Mouse (Mus musculus) left cerebral cortex, adult 8-10 months (tissue): ENCODE measurements around the gene Ccdc92. TPM values are rescaled to one million over a fixed set of nuclear protein-coding genes. Genes with fewer than 3 reads are reported as not detected.

Experiments
- DNase-seq, 2 experiments: peaks; one replicate each; pipeline ENCODE4 v3.0.0; 2022; ENCODE audit warnings: low spot score in 2 of 2
- total RNA-seq, 4 experiments: library from RNA; stranded (reverse); gene quantifications; 2 replicates each; pipeline ENCODE4 v1.2.4; 2022

Ccdc92 gene
- total RNA-seq = 10 to 100 TPM; 75.0 to 79.1 (median 78.1) TPM

DNA sequence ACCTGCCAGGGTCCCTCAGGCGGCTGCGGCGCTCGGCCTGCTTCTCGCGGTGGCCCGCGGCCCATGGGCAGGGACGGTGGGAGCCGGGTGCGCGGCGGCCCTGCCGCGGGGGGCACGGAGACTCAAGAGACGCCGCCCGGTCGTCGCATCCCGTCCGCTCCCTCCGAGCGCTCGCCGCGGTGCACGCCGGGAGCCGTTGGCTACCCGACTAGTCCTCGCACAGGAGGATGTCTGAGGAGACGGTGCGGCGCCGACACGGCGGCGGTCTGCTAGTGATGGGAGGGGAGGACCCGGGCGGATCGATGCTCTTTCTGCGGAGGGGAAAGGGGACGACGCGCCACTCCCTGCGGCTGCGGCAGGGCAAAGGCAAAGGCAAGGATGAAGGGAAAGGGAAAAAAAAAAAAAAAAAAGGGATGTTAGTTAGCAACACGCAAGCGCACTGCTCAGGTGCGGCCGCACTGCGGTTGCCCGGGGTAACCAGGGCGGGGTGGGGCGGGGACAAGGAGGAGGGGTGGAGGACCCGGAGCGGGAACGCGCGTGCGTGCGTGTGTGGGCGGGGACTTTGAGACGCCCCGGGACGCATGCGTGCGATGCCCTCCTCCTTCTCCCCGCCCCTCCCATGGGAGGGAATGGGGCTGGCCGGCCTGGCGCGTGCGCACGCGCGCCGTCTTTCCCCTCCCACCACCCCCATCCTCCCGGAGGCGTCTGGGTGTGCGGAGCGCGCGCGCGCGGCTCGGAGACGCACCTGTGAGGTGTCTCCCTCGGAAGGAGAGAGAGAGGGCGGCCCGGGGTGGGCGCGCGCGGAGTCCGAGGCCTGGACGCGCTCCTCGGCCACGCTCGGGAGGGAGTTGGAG, at the start of gene Ccdc92, which contains the start of gene Zfp664:
Gene Ccdc92, minus strand, starts transcription at position 412 of the 854 bp plus-strand sequence.
Gene Zfp664, plus strand, starts transcription at position 679 of the 854 bp plus-strand sequence.
- peak; percentile 78 to 97 for DNase-seq

DNA sequence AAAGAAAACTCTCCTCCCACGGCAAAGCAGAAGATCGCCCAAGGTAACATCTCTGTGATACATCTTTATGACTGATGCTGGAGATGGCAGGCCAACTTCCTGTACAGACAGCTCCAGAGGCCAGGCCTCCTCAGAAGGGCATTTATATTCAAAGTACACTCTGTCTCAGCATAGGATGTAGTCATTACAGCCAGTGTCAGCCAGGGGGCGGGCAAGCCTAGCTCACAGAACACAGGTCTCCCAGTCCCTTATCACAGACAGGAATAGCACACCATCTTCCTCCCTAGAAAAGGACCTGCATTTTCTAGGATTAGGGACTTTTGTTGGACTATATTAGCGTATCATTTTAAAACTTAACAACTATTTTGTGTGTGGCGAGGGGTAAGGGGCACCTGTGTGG, 46.6 kb upstream of the Ccdc92 start:
- DNase-seq = peak; percentile 46 to 51

GRCm38 (mm10) chr5:124906890-124907289, 44.7 kb upstream of the Ccdc92 start:
- no peak for DNase-seq

DNA sequence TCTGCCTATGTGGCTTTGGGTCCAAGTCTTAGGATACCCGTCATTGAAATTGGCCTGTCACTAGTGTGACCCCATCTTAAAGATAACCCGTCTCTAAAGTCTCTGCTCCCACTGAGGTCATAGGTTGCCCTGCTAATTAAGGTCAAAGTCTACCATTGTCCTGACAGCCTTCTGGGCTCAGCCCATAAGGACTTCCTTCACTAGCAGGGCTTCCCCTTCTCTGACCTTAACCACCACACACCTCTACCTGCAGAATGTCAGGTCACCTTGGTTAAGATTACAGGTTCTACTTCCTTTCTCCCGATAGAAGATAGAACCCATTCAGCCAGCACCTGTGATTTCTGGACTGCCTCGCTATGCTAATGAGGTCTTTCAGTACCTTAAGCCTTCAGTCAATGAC, 41.6 kb upstream of the Ccdc92 start:
- DNase-seq = no peak

GRCm38 (mm10) chr5:124902195-124902594, 40.0 kb upstream of the Ccdc92 start:
- no peak for DNase-seq

DNA sequence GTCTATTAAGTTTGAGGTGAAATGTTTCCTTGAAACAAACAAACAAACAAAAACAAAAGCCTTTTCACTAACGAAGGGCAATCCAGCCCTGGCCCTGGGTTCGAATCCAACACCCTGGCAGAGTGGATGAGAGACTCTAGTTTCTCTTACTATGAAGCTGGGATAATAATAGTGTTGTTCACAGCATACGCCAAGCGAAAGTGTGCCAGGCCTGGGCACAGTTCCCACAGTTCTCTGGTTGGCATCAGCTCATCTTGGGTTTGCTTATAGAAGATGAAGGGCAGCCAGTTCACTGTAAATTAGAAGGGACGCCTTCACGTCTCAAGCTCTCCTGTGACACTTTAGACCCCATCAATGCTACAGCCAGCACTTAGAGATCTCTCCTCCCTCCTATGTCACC, 39.5 kb upstream of the Ccdc92 start:
- peak in 1 of 2 experiments; percentile 58 for DNase-seq

GRCm38 (mm10) chr5:124900738-124901490, 38.7 kb upstream of the Ccdc92 start:
- DNase-seq = no peak

GRCm38 (mm10) chr5:124899945-124900631, 37.9 kb upstream of the Ccdc92 start:
- DNase-seq = peak; percentile 72 to 81

- DNase-seq = no peak
Measured at GRCm38 (mm10) chr5:124896135-124896534, 33.9 kb upstream of the Ccdc92 start.

- no peak for DNase-seq
Measured at GRCm38 (mm10) chr5:124891921-124892370, 29.7 kb upstream of the Ccdc92 start.

GRCm38 (mm10) chr5:124888661-124889060, 26.4 kb upstream of the Ccdc92 start:
- no peak for DNase-seq

- peak in 1 of 2 experiments; percentile 81 for DNase-seq
Measured at GRCm38 (mm10) chr5:124883877-124884276, 21.7 kb upstream of the Ccdc92 start.

DNA sequence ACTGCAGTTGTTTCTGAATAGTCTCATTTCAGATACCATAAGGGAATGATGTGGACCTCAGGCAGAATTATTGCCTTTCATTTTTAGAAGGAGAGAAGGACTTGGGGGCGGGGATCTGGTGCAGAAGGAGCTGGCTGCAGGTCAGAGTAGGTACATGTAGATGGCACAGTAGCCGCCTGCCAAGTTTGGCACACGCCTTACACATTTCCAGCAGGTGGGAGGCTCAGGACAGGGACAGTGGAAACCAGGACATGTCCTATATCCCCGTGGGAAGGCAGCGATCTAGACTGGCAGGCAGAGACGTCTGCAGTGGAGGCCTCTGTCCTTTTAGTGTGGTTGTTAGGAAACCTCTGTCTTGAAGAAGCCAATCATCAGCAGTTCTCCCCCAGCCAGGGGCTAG, 17.6 kb upstream of the Ccdc92 start:
- no peak for DNase-seq

- DNase-seq = no peak
Measured at GRCm38 (mm10) chr5:124879251-124879650, 17.0 kb upstream of the Ccdc92 start.

DNA sequence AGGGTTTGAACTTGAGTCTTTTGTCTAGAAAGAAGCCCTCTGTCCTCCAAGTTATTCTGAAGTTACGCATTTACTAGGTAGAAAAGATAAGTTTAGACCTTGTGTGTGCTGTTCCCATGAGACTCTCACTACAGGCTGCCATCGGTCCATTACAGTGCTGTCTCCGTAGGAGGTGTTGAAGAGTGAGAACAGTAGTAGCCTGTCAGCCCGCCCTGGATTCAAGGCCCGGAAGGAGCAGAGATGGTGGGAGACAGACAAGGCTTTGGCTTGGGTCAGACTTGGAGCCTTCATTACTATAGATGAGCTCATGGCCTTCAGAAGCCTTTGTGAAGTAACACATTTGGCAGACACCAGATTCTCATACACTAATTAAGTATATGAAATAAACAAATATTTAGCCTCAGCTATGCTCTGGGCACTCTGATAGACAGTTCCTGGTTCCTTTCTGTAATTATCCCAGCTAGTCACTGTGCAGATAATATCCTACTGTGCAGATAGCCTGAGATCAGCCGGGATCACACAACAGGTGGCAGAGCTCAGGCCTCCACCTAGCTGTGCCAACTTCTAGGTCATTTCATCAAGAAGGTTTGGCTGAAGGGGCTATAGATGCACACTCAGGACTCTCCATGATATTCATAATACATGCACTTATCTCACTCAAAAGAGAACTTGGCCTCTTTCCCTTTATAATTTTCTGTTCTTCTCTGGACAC, 11.8 kb upstream of the Ccdc92 start:
- no peak for DNase-seq

GRCm38 (mm10) chr5:124873096-124873495, 10.9 kb upstream of the Ccdc92 start:
- DNase-seq = no peak

GRCm38 (mm10) chr5:124872033-124872432, 9.8 kb upstream of the Ccdc92 start:
- no peak for DNase-seq

GRCm38 (mm10) chr5:124868981-124869380, 6.8 kb upstream of the Ccdc92 start:
- peak; percentile 36 to 52 for DNase-seq

DNA sequence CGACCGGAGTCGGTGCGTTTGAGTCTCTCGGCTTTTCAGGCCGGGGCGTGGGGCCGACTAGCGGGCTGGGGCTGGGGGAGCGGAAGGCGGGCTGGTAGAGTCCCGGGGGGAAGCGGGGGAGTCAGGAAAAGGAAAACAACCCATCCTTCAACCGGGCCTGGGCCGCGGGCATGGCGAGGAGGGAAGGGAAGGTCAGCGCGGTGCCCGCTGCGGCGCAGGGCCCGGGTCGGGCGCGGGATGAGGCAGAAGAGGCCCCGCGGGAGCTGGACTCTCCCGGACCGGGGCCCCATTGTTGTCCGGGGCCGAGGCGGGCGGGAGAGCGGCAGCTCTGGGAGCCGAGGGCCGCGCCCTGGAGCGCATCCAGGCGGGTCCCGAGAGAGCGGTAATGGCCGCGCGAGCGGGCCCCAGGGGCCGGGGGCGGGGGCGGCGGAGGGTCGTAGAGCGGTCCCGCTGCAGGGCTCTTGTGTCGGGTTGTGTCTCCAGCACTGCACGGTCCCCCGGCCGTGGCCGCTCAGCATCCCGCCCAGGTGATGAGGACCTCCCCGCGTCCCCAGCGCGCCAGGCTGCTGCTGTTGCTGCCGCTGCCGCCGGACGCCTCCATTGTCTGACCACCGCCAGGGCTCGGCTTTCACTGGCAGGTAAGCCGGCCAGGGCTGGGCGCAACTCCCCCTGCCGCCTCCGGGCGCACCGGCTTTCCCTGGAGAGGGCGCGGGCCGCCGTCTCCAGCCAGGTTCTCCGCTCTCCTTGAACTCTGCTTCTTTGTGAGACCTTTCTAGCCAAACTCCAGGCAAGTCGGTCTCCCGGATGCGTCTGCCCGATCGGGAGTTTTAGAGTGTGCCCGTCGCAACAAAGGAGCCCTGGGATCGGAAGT, 882 bp upstream of the Ccdc92 start:
- DNase-seq = no peak

DNA sequence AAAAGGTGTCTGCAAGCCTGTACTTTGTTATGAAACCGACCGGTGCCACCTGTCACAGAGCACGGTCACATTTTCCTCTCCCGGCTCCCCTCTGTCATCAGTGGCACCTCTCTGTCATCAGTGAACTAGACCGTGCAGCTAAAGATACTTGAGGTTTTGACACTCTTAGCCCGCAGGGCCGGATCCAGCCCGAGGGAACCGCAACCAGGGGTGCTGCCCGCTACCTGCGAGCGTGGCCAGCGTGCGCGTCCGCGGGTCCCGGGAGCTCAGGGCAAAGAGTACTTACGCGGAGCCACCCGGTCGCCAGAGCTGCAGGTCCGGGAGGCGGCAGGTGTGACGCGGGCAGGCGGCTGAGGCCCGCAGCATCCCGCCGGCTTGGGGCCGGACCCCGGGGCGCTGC, 761 bp downstream of the Ccdc92 start:
- DNase-seq = peak; percentile 36 to 37
